Comparison of ENCODE assay signal across 10 mouse cellular contexts in genomic region chr9:45664871-45665394, GRCm38 (mm10).
A peak's percentile ranks its signal among the peaks of the same experiment; 100 is the strongest.
DNase-seq lines count a peak whose midpoint lies in the region; ATAC-seq lines count a peak whose summit lies in the region.
"Had no signal": no experiment of that assay in that cellular context is flagged by ENCODE, and none has a peak within 500 bp of the region (broad histone marks: within the 10 kb centered on the region; RNA-seq: fewer than 3 reads in every experiment).

No protein-coding gene starts in this region.

- peaks cover 48% of the 10 kb centered on the region for H3K4me1 ChIP-seq in hindbrain, embryonic 10.5 days (replicated peaks)
- H3K4me1 ChIP-seq in midbrain, embryonic 14.5 days (ENCODE audit: control insufficient read depth, insufficient read depth, low read length): peaks cover 45% of the 10 kb centered on the region

- DNase-seq in cerebellum, postnatal 25 days: peak; percentile 37 to 38
- no peak for DNase-seq in cerebellum, adult 8-10 months
- peak; percentile 25 for DNase-seq in embryo, embryonic 10 days (ENCODE audit: low spot score)
- peak; percentile 47 for DNase-seq in hindbrain, embryonic 10.5 days (ENCODE audit: low spot score)
- peak; percentile 89 for DNase-seq in midbrain, embryonic 14.5 days
- DNase-seq in heart, adult 18-20 months: no peak
- DNase-seq in spleen, postnatal 14 days (ENCODE audit: low spot score in 2 of 2): no peak
- no peak for DNase-seq in adipocyte (ENCODE audit: low spot score)
- DNase-seq: thymus, postnatal 36 days had no signal

- no peaks in the 10 kb centered on the region for H3K9me3 ChIP-seq in hindbrain, embryonic 10.5 days
- H3K9me3 ChIP-seq in midbrain, embryonic 14.5 days (ENCODE audit: control insufficient read depth, low read length): no peaks in the 10 kb centered on the region

- peak overlapping the region; percentile 31 for H3K9ac ChIP-seq in midbrain, embryonic 14.5 days (replicated peaks; ENCODE audit: low read length)

- 0 out of 2 replicates have a peak overlapping the region, but pooled peaks have one; percentile 9 for H3K4me3 ChIP-seq in hindbrain, embryonic 10.5 days
- no peak overlapping the region for H3K4me3 ChIP-seq in midbrain, embryonic 14.5 days (replicated peaks; ENCODE audit: low read depth, low read length)

- peak overlapping the region; percentile 81 for H3K27ac ChIP-seq in hindbrain, embryonic 10.5 days
- H3K27ac ChIP-seq in midbrain, embryonic 14.5 days (replicated peaks; ENCODE audit: low read depth, low read length): peak overlapping the region; percentile 93

- WGBS in hindbrain, embryonic 10.5 days: 31% methylated on average over 15 of the region's 15 CpGs
- 5% methylated on average over 15 of the region's 15 CpGs for WGBS in midbrain, embryonic 14.5 days

- no peak overlapping the region for H3K4me2 ChIP-seq in midbrain, embryonic 14.5 days (ENCODE audit: low read length)

- peak; percentile 76 for ATAC-seq in midbrain, embryonic 14.5 days (ENCODE audit: low FRiP score, low TSS enrichment)
- ATAC-seq: lung, postnatal 0 days had no signal

- no peaks in the 10 kb centered on the region for H3K36me3 ChIP-seq in hindbrain, embryonic 10.5 days
- H3K36me3 ChIP-seq in midbrain, embryonic 14.5 days (ENCODE audit: control insufficient read depth, insufficient read depth, low read length): no peaks in the 10 kb centered on the region

- 0 out of 2 replicates have a peak, but pooled peaks cover 3% of the 10 kb centered on the region for H3K27me3 ChIP-seq in hindbrain, embryonic 10.5 days (ENCODE audit: insufficient read depth, poor library complexity, severe bottlenecking)
- H3K27me3 ChIP-seq in midbrain, embryonic 14.5 days (ENCODE audit: control insufficient read depth, insufficient read depth, low read length): no peaks in the 10 kb centered on the region

Comparison
In these comparisons a context has a peak if more than half of its experiments do, and no peak if none do; other contexts are left out.
1. DNase-seq: peak in cerebellum, postnatal 25 days (2 of 2), embryo, embryonic 10 days (single experiment), hindbrain, embryonic 10.5 days (single experiment) and midbrain, embryonic 14.5 days (single experiment); none in cerebellum, adult 8-10 months (single experiment), heart, adult 18-20 months (0 of 2), spleen, postnatal 14 days (0 of 2) and adipocyte (single experiment).